Mouse (Mus musculus): ENCODE results near the gene Adk. TPM values are rescaled to one million over a fixed set of nuclear protein-coding genes. Genes with fewer than 3 reads are reported as not detected.

Gene Adk
- polyA plus RNA-seq, 1 experiment: 7.7 TPM

- TF ChIP-seq POLR2A (IDR thresholded peaks at IDR 0.05; ENCODE audit: low read depth, low read length): no peak
- no peak for TF ChIP-seq CTCF (IDR thresholded peaks at IDR 0.05; ENCODE audit: extremely low read depth, insufficient read depth, insufficient read length, insufficient replicate concordance)
- 24% methylated on average over 4 of the region's 4 CpGs for WGBS
- no peak overlapping the region for H3K27ac ChIP-seq (ENCODE audit: insufficient read depth, low read length)
- no peak overlapping the region for H3K4me3 ChIP-seq (ENCODE audit: extremely low read depth, insufficient read depth, insufficient read length)
- H3K27me3 ChIP-seq (ENCODE audit: control insufficient read depth, insufficient read depth, low read length): no peaks in the 10 kb centered on the region
- DNase-seq (ENCODE audit: low read depth in 1 of 2, low spot score in 2 of 2): no peak
- H3K4me1 ChIP-seq (ENCODE audit: control insufficient read depth, insufficient read depth, insufficient read length): no peaks in the 10 kb centered on the region
- no peaks in the 10 kb centered on the region for H3K36me3 ChIP-seq (ENCODE audit: control insufficient read depth, insufficient read depth, low read length)
Measured at GRCm38 (mm10) chr14:21433415-21433814, 381.0 kb downstream of the Adk start.

GRCm38 (mm10) chr14:21433995-21434394, 381.6 kb downstream of the Adk start:
- Histone ChIP-seq H3K27ac (ENCODE audit: insufficient read depth, low read length) (no peak overlapping the region), H3K4me1 (ENCODE audit: control insufficient read depth, insufficient read depth, insufficient read length) (no peaks in the 10 kb centered on the region), H3K4me3 (ENCODE audit: extremely low read depth, insufficient read depth, insufficient read length) (no peak overlapping the region), H3K27me3 (ENCODE audit: control insufficient read depth, insufficient read depth, low read length) (no peaks in the 10 kb centered on the region), H3K36me3 (ENCODE audit: control insufficient read depth, insufficient read depth, low read length) (no peaks in the 10 kb centered on the region)
- 77% methylated on average over 5 of the region's 5 CpGs for WGBS
- TF ChIP-seq POLR2A (IDR thresholded peaks at IDR 0.05; ENCODE audit: low read depth, low read length) (no peak), CTCF (IDR thresholded peaks at IDR 0.05; ENCODE audit: extremely low read depth, insufficient read depth, insufficient read length, insufficient replicate concordance) (no peak)
- DNase-seq (ENCODE audit: low read depth in 1 of 2, low spot score in 2 of 2): no peak

- Histone ChIP-seq H3K4me3 (ENCODE audit: extremely low read depth, insufficient read depth, insufficient read length) (no peak overlapping the region), H3K27me3 (ENCODE audit: control insufficient read depth, insufficient read depth, low read length) (no peaks in the 10 kb centered on the region), H3K4me1 (ENCODE audit: control insufficient read depth, insufficient read depth, insufficient read length) (no peaks in the 10 kb centered on the region), H3K36me3 (ENCODE audit: control insufficient read depth, insufficient read depth, low read length) (no peaks in the 10 kb centered on the region), H3K27ac (ENCODE audit: insufficient read depth, low read length) (no peak overlapping the region)
- DNase-seq (ENCODE audit: low read depth in 1 of 2, low spot score in 2 of 2): no peak
- TF ChIP-seq CTCF (IDR thresholded peaks at IDR 0.05; ENCODE audit: extremely low read depth, insufficient read depth, insufficient read length, insufficient replicate concordance) (no peak), POLR2A (IDR thresholded peaks at IDR 0.05; ENCODE audit: low read depth, low read length) (no peak)
- WGBS: 89% methylated on average over 9 of the region's 9 CpGs
Measured at GRCm38 (mm10) chr14:21434686-21435085, 382.3 kb downstream of the Adk start.

- Histone ChIP-seq H3K36me3 (ENCODE audit: control insufficient read depth, insufficient read depth, low read length) (no peaks in the 10 kb centered on the region), H3K4me1 (ENCODE audit: control insufficient read depth, insufficient read depth, insufficient read length) (no peaks in the 10 kb centered on the region), H3K27ac (ENCODE audit: insufficient read depth, low read length) (no peak overlapping the region), H3K27me3 (ENCODE audit: control insufficient read depth, insufficient read depth, low read length) (no peaks in the 10 kb centered on the region), H3K4me3 (ENCODE audit: extremely low read depth, insufficient read depth, insufficient read length) (no peak overlapping the region)
- 17% methylated on average over 4 of the region's 4 CpGs for WGBS
- no peak for TF ChIP-seq POLR2A (IDR thresholded peaks at IDR 0.05; ENCODE audit: low read depth, low read length)
- no peak for TF ChIP-seq CTCF (IDR thresholded peaks at IDR 0.05; ENCODE audit: extremely low read depth, insufficient read depth, insufficient read length, insufficient replicate concordance)
- DNase-seq (ENCODE audit: low read depth in 1 of 2, low spot score in 2 of 2): no peak
Measured at GRCm38 (mm10) chr14:21439785-21440184, 387.4 kb downstream of the Adk start.

GRCm38 (mm10) chr14:21440526-21440925, 388.2 kb downstream of the Adk start:
- TF ChIP-seq POLR2A (IDR thresholded peaks at IDR 0.05; ENCODE audit: low read depth, low read length) (no peak), CTCF (IDR thresholded peaks at IDR 0.05; ENCODE audit: extremely low read depth, insufficient read depth, insufficient read length, insufficient replicate concordance) (no peak)
- no peaks in the 10 kb centered on the region for H3K4me1 ChIP-seq (ENCODE audit: control insufficient read depth, insufficient read depth, insufficient read length)
- no peaks in the 10 kb centered on the region for H3K36me3 ChIP-seq (ENCODE audit: control insufficient read depth, insufficient read depth, low read length)
- no peak for DNase-seq (ENCODE audit: low read depth in 1 of 2, low spot score in 2 of 2)
- no peaks in the 10 kb centered on the region for H3K27me3 ChIP-seq (ENCODE audit: control insufficient read depth, insufficient read depth, low read length)
- WGBS: 97% methylated on average over 2 of the region's 2 CpGs
- no peak overlapping the region for H3K27ac ChIP-seq (ENCODE audit: insufficient read depth, low read length)
- no peak overlapping the region for H3K4me3 ChIP-seq (ENCODE audit: extremely low read depth, insufficient read depth, insufficient read length)

- no peak overlapping the region for H3K4me3 ChIP-seq (ENCODE audit: extremely low read depth, insufficient read depth, insufficient read length)
- no peaks in the 10 kb centered on the region for H3K27me3 ChIP-seq (ENCODE audit: control insufficient read depth, insufficient read depth, low read length)
- no peak for DNase-seq (ENCODE audit: low read depth in 1 of 2, low spot score in 2 of 2)
- TF ChIP-seq POLR2A (IDR thresholded peaks at IDR 0.05; ENCODE audit: low read depth, low read length) (no peak), CTCF (IDR thresholded peaks at IDR 0.05; ENCODE audit: extremely low read depth, insufficient read depth, insufficient read length, insufficient replicate concordance) (no peak)
- no peaks in the 10 kb centered on the region for H3K36me3 ChIP-seq (ENCODE audit: control insufficient read depth, insufficient read depth, low read length)
- no peak overlapping the region for H3K27ac ChIP-seq (ENCODE audit: insufficient read depth, low read length)
- 91% methylated on average over 10 of the region's 10 CpGs for WGBS
- H3K4me1 ChIP-seq (ENCODE audit: control insufficient read depth, insufficient read depth, insufficient read length): no peaks in the 10 kb centered on the region
Measured at GRCm38 (mm10) chr14:21441772-21442533, 389.6 kb downstream of the Adk start.

GRCm38 (mm10) chr14:21452581-21452980, 400.2 kb downstream of the Adk start:
- Histone ChIP-seq H3K27ac (ENCODE audit: insufficient read depth, low read length) (no peak overlapping the region), H3K36me3 (ENCODE audit: control insufficient read depth, insufficient read depth, low read length) (no peaks in the 10 kb centered on the region), H3K4me1 (ENCODE audit: control insufficient read depth, insufficient read depth, insufficient read length) (no peaks in the 10 kb centered on the region), H3K4me3 (ENCODE audit: extremely low read depth, insufficient read depth, insufficient read length) (no peak overlapping the region), H3K27me3 (ENCODE audit: control insufficient read depth, insufficient read depth, low read length) (no peaks in the 10 kb centered on the region)
- WGBS: 86% methylated on average over 4 of the region's 4 CpGs
- TF ChIP-seq POLR2A (IDR thresholded peaks at IDR 0.05; ENCODE audit: low read depth, low read length) (no peak), CTCF (IDR thresholded peaks at IDR 0.05; ENCODE audit: extremely low read depth, insufficient read depth, insufficient read length, insufficient replicate concordance) (no peak)
- no peak for DNase-seq (ENCODE audit: low read depth in 1 of 2, low spot score in 2 of 2)

Measured in spleen, adult 2 months (tissue).